Mouse (Mus musculus) layer of hippocampus, postnatal 10 days (tissue): ENCODE data around the gene Ninj2. TPM values are rescaled to one million over a fixed set of nuclear protein-coding genes. Genes with fewer than 3 reads are reported as not detected.
A peak's percentile ranks its signal among the peaks of the same experiment; 100 is the strongest.

Experiments used
- DNase-seq, 2 experiments: peaks; one replicate each; pipeline ENCODE4 v3.0.0; 2021; ENCODE audit warnings: low spot score in 2 of 2
- total RNA-seq, 2 experiments: library from RNA; stranded (reverse); gene quantifications; 2 replicates each; pipeline ENCODE4 v1.2.3; 2021

The Ninj2 gene
- total RNA-seq, 2 experiments from 2014 or later: 0.56 TPM; not detected in 1

DNA sequence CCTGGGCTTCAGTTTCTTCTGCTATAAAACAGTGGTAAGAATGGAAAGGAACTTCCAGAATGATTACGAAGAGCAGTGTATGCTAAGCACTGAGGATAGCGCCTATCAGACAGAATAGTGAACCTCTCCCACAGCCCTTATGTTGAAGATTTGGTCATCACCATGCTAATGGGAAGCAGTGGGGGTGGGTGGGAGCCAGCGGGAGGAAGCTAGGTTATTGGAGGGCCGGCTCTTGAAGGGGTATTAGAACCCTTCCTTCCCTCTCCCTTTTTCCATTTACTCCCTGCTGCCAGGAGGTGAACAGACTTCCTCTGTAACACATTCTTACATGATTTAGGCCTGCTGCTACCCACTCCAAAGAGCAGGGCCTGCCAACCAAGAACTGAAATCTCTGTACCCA is 1.2 kb upstream of the Ninj2 start:
- DNase-seq: no peak

DNA sequence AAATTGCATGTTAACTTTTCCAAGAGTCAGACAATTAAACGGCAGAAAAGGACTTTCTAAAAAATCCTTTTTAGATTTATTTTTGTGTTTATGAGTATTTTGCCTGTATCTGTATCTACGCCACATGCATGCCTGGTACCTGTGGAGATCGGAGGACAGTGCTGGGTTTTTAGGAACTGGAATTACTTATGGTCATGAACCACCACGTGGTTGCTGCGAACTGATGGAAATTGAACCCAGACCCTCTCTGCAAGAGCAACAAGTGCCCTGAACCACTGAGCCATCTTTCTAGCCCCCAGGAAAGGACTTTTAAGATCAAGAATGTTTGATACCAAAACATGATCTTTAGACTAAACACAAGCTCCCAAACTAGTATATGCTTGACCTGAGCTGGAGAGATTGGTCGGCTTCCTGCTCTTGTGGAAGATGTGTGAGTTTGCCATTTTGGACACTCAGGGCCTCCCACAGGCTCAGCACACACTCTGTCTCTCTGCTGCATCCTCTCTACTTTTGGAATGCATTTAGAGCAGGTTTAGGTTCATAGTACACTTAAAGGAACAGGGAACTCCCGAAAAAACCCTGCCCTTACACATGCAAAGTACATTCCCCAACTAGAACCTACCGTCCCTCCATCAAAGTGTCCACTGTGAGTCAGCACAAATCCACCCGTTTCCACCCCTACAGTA is 1.1 kb downstream of the Ninj2 start:
- DNase-seq: no peak

DNA sequence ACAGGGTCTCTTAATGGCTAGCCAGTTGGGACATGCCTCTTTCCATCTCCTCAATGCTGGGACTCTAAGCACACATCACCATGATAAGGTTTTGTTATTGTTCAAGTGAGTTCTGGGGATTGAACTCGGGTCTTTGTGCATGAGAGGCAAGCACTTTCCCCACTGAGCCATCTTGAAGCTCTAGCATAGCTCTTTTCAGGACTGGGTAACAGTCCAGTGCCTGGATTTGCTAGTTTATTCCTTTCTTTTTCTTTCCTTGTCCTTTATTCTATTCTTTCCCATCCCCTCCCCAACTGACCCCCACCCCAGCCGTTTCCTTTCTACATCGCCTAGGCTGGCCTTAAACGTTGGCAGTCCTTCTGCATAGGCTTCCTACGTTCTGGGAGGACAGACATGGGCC is 1.9 kb downstream of the Ninj2 start:
- DNase-seq: no peak

DNA sequence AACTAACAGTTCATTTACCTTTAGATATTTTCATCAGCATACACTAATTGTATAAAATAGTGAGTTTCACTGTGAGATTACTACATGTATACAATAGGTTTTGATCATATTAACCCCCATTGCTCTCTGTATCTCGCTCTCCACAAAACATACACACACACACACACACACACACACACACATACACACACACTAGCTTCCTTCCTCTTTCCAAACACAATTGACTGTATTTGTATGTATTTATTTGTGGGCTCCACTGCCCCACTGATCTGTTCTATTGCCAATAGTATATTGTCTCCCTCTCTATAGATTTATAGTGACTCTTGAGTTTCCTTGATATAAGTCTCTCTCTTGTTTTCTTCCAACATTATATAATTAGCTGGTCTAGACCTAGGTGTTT is 2.4 kb downstream of the Ninj2 start:
- DNase-seq: no peak

DNA sequence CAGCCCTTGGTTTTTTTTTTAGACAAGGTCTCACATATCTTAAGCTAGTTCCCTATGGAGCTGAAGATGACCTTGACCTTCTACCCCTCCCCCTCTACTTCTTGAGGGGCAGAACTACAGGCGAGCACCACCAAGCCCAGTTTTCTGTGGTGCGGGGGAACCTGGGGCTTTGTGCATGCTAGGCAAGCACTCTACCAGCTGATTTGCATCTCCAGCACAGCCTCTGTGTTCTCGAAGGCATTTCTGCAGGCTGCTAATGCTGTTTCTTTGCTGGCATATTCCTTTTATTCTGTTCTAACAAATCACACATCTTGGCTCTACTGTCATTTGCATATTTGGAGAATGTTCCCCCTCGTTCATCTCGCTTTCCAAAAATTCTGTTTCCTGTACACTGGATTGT is 6.2 kb downstream of the Ninj2 start:
- DNase-seq: no peak

DNA sequence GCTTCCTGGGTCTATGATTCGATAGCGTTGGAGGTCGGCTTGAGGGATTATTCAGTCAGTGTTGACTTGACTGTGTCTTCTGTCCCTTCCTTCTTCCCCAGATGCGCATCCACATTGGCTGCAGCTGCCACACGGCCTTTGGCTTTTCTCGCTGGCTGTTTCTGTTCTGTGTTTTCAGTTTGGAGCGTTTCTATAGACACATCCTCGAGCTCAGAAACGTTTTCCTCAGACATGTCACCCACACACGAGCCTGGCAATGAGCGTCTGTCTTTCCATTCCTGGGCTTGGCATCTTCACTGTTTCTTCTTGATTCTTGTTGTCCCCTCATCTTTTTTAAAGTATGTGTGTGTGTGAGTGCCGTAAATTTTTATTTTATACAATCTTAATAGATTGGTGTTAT is 8.1 kb downstream of the Ninj2 start:
- DNase-seq: no peak

DNA sequence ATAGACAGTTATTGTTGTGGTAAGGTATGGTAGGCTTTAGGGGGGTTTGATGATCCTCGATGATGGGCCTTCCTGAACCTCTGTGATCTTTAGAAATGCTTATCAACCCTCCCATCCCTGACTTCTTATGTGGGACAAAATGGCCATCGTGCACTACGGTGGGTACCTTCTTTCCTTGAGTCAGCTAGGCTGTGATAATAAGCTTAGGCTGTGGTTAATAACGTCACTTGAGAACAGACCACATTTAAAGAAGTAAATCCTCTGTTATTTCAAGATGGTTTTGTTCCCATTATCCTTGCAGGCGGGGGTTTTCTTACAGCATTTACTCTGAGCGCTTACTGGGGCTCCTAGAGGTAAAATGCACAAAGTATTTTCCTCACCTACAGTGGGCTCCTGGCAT is 8.8 kb downstream of the Ninj2 start:
- no peak for DNase-seq

DNA sequence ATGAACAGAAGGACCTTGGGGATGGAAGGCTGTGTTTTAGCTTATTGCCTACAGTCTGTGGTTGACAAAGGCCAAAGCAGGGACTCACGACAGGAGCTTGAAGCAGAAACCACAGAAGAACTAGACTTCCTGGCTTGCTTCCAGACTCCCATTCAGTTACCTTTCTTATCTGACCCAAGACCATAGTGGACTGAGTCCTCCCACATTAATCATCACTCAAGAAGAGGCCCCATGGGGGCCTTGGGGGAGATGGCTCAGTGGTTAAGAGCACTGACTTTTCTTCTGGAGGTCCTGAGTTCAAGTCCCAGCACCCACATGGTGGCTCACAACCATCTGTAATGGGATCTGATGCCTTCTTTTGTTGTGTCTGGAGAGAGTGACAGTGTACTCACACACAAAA is 10.0 kb downstream of the Ninj2 start:
- no peak for DNase-seq

DNA sequence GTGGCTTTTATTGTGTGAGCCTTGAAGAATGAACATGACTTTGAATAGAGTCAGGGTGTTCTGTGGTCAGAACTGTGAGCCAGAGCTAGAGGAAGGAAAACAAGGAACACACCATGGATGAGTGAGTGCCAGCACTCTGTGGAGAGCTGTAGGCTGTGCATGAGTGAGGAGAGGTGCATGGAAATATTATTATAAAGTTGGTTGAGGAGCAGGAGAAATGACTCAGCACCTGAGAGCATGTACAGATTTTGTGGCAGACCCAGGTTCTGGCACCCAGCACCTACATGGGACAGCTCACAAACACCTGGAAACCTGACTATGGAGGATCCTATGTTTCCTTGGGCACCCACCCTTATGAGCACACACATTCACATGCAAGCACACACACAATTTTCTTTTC is 11.9 kb downstream of the Ninj2 start:
- DNase-seq: no peak

DNA sequence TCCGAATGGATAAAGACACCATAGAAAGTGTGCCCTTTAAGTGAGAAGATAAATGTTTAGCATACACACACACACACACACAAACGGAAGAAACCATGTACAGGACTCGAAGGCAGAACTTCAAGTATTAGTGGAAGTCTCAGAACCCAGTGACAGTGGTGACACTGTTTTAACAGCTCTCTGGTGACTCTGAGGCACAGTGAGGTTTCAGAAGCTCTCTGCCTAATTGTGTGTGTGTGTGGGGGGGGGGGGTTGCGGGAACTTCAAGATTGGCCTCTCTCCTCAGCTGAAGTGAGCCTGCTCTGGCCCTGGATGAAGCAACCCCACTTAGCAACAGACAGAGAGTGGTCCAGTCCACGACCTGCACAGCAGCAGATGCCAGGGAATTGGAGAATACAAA is 14.4 kb downstream of the Ninj2 start:
- DNase-seq: no peak

DNA sequence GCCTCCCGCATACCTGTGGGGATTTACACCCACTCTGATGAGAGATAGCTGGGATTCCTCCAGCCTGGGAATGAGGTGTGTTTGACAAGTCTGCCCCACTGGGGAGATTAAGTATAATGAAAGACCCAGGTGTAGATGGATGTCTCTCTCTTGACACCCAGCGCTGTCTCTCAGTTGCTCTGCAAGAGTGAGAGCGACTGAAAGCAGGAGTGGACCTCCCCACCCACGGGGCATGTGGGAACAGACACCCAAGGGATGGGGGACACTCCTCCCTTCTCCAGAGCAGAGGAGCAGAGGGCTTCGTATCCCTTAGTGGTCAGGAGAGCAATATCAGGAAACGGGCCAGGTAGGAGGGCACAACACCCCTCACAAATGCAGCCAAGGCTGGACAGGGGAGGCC is 14.9 kb downstream of the Ninj2 start:
- no peak for DNase-seq

DNA sequence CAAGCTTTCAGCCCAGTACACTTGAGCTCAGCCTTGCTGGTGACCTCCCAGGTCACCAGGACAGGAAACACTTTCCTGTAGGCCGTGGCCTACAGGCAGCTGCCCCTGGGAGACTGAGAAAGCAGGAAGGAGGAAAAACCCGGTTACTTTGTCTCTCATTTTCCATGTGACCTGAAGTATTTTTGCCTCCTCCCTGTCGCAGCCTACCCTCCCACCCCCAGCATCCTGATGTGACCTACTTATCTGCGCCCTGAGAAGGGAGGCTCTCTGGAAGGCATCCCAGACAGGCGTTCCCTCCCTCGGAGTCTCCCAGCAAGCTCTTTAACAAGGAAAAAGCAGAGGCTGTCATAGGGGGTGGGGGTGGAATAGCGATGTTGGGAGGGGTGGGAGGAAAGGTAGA is 16.0 kb downstream of the Ninj2 start:
- peak in 1 of 2 experiments; percentile 19 for DNase-seq

DNA sequence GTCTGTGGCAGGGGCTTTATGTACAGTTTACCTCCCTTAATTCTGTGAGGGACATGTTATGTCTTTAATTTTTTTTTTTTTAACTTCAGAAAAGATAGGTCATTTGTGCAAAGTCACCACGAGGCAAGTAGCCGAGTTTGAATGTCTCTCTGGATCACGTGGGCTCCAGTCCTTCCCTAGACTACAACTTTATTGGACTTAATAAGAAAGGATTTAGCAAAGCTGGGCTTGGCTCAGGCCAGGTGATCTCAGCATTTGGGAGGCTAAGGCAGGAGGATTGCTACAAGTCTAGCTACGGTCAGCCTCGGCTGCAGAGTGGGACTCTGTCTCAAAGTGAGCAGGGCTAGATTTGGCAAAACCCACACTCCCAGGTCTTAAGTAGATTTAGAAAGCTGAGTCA is 16.8 kb downstream of the Ninj2 start:
- no peak for DNase-seq

DNA sequence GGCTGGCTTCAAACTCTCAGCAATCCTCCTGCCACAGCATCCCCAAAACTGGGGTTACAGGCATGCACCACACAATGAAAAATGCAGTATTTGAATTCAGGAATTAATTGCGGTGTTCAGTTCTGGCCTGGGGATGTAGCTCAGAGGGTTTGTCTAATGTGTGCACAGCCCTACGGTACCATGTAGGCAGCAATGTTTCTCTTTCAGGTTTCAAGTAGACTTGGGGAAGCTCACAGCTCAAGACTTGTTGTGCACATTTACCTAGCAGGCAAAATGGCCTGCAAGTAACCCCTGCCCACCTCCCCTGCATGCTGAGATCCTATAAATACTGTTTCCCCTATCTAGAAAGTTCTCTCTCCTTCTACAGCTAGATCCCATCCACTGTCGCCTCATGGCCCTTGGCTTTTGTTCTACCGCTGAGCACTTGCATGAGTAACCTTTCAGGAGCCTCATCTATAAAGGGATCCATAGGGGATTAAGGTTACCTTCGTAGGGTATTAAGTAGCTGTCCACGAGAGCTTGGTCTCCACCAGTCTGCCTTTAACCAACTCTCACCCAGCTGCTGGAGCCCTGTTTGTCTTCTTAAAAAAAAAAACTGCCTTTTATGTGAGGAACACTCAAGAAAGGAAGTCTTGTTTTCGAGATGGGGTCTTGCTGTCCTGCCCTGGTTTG is 17.7 kb downstream of the Ninj2 start:
- DNase-seq: no peak

DNA sequence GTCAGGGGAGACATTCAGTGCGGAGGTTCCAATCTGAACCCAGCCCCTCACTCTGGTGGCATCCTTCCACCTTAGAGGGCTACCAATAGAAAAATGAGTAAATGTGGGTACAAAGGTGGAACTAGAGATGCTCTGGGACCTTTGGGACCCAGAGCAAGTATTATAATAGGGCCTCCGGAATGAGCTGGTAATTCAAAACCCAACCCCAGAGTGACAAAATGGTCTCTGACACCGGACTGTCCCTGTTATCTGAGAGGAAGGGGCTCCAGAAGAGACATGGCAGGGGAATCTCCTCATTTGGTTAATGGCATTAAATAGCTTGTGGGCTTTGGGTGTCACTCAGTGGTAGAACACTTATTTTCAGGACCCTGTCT is 18.2 kb downstream of the Ninj2 start:
- no peak for DNase-seq

DNA sequence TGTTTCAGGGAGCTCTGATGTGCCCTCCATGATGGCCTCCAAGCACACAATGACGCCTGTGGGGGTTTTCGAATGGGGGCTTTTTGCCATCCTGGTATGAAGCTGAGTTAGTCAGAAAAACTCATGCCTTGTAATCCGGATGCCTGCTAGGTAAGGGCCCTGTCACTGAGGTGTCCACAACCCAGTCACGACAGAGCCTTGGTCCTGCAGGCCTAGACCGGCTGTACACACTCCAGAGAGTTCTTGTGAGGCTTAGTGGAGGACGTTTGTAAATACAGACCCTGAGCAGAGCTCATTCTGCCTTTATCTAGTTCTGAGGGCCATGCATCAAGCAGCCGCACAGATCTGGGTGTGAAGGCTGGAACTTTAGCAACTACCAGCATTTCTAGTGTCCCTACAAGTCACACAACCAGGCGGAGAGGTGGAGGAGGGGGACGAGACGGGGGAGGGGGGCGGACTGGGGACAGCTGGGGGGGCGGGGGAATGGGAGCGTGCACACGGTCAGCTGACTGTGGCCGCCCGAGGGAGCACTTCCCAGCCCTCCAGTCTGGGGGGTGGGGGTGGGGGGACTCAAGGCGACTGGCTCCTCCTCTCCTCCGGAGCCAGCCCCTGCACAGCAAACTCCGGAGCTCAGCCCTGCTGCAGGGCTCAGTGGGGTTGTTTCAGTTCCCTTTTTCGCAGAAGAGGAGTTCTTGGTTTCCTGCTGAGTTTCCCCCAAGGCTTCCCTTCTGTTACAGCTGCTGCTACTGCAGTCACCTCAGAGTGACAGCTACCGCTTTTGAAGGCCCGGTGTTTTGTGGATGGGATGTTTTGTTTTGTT is 19.0 kb downstream of the Ninj2 start:
- peak; percentile 42 to 71 for DNase-seq

DNA sequence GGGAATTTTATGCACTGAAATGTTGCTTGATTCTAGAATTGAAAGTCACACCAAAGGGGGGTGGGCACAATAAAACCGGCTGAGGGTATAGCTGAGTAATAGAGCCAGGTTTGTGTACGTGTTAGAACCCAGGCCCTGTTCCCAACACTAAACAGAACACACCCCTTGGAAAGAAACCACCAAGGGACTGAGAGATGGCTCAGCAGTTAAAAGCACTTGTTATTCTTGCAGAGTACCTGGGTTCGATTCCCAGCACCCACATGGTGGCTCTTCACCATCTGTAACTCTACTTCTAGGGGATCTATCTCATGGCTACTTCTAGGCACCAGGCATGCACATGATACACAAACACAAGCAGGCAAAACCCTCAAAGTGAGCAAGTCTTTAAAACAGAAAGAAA is 20.7 kb downstream of the Ninj2 start:
- DNase-seq: no peak

DNA sequence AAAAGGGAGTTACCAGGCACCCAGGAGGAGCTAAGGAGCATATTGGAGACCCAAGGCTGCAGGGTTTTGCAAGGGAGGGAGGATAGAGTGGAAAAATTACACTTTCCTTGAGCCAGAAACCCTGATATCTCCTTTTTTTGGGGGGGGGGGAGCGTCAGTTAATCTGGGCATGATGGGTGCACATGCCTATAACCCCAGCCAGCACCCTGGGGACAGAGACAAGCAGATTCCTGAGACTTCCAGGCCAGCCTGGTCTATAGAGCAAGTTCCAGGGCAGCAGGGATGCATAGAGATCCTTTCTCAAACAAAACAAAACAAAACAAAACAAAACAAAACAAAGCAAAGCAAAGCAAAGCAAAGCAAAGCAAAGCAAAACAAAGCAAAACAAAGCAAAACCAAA is 21.1 kb downstream of the Ninj2 start:
- no peak for DNase-seq

DNA sequence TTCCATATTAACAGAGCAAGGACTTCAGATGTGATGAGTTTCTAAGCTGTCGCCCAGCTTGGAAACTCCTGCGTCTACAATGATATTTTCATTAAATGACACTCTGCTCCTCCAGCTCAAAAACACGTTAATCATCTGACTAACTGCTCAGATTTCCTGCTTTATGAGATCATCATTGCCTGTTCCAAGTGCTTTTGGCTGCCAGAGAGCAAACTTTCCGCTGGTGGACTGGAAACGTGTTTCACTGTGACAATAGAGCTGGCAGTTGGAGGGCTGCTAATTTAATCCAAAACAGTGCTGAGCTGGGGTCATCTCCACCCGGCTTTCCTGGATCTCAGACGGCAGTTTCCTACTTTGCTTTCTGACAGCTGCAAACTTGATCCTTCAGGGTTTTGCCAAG is 21.5 kb downstream of the Ninj2 start:
- DNase-seq: peak; percentile 49 to 57

DNA sequence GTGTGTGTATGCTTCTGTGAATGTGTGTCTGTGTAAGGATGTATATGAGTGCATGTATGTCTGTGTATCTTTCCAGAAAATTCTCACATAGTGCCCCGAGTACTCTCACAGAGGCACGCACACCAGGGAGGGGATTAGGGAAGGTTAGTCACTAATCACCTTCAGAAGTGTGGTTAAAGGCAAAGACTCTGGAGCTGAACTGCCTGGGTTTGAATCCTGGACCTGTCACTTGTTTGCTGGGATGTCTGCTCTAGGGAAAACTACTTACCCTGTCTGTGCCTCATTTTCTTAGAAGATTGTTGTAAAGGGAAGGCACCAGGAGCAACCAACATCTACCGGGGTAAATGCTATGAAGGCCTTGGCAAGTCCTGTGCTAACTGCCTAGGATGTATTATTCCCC is 22.3 kb downstream of the Ninj2 start:
- DNase-seq: no peak

DNA sequence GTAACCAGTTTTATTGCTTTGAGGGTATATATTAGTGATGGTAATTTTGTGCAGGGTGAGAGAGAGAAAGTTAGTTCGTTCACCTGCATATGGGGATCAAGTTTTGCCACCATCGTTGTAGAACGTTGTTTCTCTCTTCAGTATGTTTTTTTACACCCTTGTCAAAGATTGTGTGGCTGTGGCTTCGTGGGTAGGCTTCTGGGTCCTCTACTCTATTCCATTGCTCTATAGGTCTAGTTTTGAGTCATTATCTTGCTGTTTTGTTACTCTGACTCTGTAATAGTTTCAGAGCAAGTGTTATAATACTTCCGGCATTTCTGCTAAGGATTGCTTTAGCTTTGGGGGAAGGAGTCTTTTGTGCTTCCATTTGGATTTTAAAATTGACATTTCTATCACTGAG is 26.7 kb downstream of the Ninj2 start:
- DNase-seq: no peak

DNA sequence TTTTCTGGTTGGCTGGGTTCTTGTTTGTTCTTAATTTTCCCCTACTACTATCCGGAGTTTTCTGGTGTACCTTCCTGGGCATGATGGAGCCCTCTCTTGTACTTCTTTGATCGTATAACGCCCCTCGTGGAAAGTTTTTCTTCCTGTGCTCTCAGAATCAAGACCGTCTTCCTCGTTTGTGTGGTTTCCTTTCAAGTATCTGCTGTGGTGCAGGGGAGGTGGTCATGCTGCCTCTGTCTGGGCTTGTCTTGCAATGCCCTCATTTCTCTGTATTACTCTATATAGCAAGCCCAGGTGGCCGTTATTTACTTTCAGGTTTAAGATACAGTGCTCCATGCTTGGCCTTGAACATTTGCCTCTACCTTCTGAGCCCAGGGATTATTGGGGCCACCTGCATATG is 31.5 kb downstream of the Ninj2 start:
- no peak for DNase-seq

DNA sequence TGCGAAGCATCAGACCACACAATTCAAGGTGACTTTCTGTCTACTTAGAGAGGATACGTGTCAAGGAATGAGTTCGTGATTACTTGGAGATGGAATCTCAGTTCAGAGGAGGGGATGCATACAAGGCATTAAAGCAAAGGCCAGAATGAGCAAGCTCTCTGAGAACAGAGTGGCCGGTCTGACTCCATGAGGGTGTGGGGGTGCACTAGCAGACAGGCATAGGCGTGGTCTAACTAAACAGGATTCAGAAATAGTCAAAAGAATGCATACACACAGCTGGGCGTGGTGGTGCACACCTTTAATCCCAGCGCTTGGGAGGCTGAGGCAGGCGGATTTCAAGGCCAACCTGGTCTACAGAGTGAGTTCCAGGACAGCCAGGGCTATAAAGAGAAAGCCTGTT is 33.3 kb downstream of the Ninj2 start:
- DNase-seq: no peak
